Mouse (Mus musculus): ENCODE data around the gene Arhgap11a. TPM values are rescaled to one million over a fixed set of nuclear protein-coding genes. Genes with fewer than 3 reads are reported as not detected.

Arhgap11a gene
- 4.1 TPM for polyA plus RNA-seq (2017; shearing (Covaris generic))

GRCm38 (mm10) chr2:113848245-113849121 lies at the start of gene Arhgap11a:
Arhgap11a (minus strand) TSS chr2:113848661.

GRCm38 (mm10) chr2:113828943-113829882 lies 19.2 kb downstream of the Arhgap11a start, which contains the start of gene Scg5:
Scg5 (minus strand) TSS chr2:113829121.

Other genes starting within 250 kb of the Arhgap11a start
- gene Grem1, start 90.0 kb downstream of the Arhgap11a start, polyA plus RNA-seq (2017; shearing (Covaris generic)): not detected
- gene Scg5, start 19.5 kb downstream of the Arhgap11a start, polyA plus RNA-seq (2017; shearing (Covaris generic)): 7.0 TPM
- not detected for gene Gjd2, start 165.0 kb upstream of the Arhgap11a start, polyA plus RNA-seq (2017; shearing (Covaris generic))
- gene Actc1, start 204.9 kb upstream of the Arhgap11a start, polyA plus RNA-seq (2017; shearing (Covaris generic)): not detected